Mouse (Mus musculus) G1E (cell line): ENCODE measurements around the gene Tbx10.

Experiments
- CTCF ChIP-seq: IDR thresholded peaks from 2 replicates; pipeline ENCODE4 v1.5.1; 2012; ENCODE audit warnings: low read depth, low read length, inconsistent platforms, mixed read lengths
- GATA1 ChIP-seq: IDR thresholded peaks from 2 replicates; pipeline ENCODE4 v1.6.1; 2012; ENCODE audit warnings: borderline replicate concordance, low read length, inconsistent platforms, mixed read lengths
- POLR2AphosphoS5 ChIP-seq: IDR thresholded peaks from 2 replicates; pipeline ENCODE4 v1.6.1; 2012; ENCODE audit warnings: low read depth, low read length, inconsistent platforms; ENCODE audit not compliant: insufficient replicate concordance
- TAL1 ChIP-seq: conservative IDR thresholded peaks from 2 replicates; pipeline ENCODE4 v1.6.1; 2012; ENCODE audit warnings: low read depth, low read length, inconsistent platforms, mixed read lengths

GRCm38 (mm10) chr19:3999121-3999730, 6.7 kb downstream of the Tbx10 start:
- TF ChIP-seq GATA1 (no peak), CTCF (no peak), TAL1 (no peak), POLR2AphosphoS5 (no peak)
